Mouse (Mus musculus) erythroblast, embryonic 14.5 days (primary cell): ENCODE measurements around the gene Hesx1. TPM values are rescaled to one million over a fixed set of nuclear protein-coding genes. Genes with fewer than 3 reads are reported as not detected.
"Not testable (repeated sequence)": the region's sequence is repeated elsewhere in the genome, so short reads cannot be mapped to it uniquely, and the experiment has no call there.

Experiments used
- H3K27me3 ChIP-seq: 2 replicates; pipeline ENCODE4 v1.6.1; 2012; ENCODE audit warnings: inconsistent platforms; ENCODE audit not compliant: control insufficient read depth
- H3K36me3 ChIP-seq: 2 replicates; pipeline ENCODE4 v1.6.1; 2012; ENCODE audit warnings: mild to moderate bottlenecking, inconsistent platforms; ENCODE audit not compliant: control insufficient read depth
- H3K4me1 ChIP-seq: 2 replicates; pipeline ENCODE4 v1.6.1; 2012; ENCODE audit warnings: inconsistent platforms; ENCODE audit not compliant: control insufficient read depth
- H3K4me3 ChIP-seq: replicated peaks from 2 replicates; pipeline ENCODE3; 2012; ENCODE audit warnings: moderate library complexity, mild to moderate bottlenecking, inconsistent platforms
- H3K9me3 ChIP-seq: 2 replicates; pipeline ENCODE4 v1.6.1; 2012; ENCODE audit warnings: low read length, inconsistent platforms, mixed read lengths; ENCODE audit not compliant: control insufficient read depth
- GATA1 ChIP-seq: IDR thresholded peaks from 2 replicates; pipeline ENCODE4 v1.6.1; 2012; ENCODE audit warnings: low read length, inconsistent platforms, mixed read lengths
- TAL1 ChIP-seq: IDR thresholded peaks from 3 replicates; pipeline ENCODE4 v1.6.1; 2012; ENCODE audit warnings: low read length, inconsistent platforms, mixed read lengths
- polyA plus RNA-seq: library from polyadenylated mRNA; stranded (reverse); fragments of >175 nt; gene quantifications from 2 replicates; pipeline ENCODE4 v1.2.3, GENCODE M21; 2012

Gene Hesx1
- polyA plus RNA-seq, result 0.46 and 0.77 TPM in 2 replicates

GRCm38 (mm10) chr14:26994211-26994741 is at the start of gene Hesx1:
Hesx1 (plus strand) TSS chr14:26994416.
- Histone ChIP-seq H3K36me3 (no peaks in the 10 kb centered on the region), H3K9me3 (no peaks in the 10 kb centered on the region), H3K4me3 (peak within 1 kb of the TSS; percentile 28), H3K27me3 (no peaks in the 10 kb centered on the region), H3K4me1 (peaks cover 11% of the 10 kb centered on the region)
- TF ChIP-seq TAL1 (no peak), GATA1 (no peak)

GRCm38 (mm10) chr14:26956139-26956538 is 38.1 kb upstream of the Hesx1 start:
- H3K4me3 ChIP-seq, H3K27me3 ChIP-seq, H3K4me1 ChIP-seq, H3K36me3 ChIP-seq, H3K9me3 ChIP-seq: not testable (repeated sequence)

GRCm38 (mm10) chr14:26960518-26960917 is 33.7 kb upstream of the Hesx1 start:
- H3K9me3 ChIP-seq, result no peaks in the 10 kb centered on the region
- H3K4me3 ChIP-seq, result no peak overlapping the region
- no peaks in the 10 kb centered on the region for H3K27me3 ChIP-seq
- H3K4me1 ChIP-seq, result no peaks in the 10 kb centered on the region
- TF ChIP-seq GATA1 (no peak), TAL1 (no peak)
- H3K36me3 ChIP-seq, result no peaks in the 10 kb centered on the region

- Histone ChIP-seq H3K4me3 (peak overlapping the region; percentile 80), H3K9me3 (no peaks in the 10 kb centered on the region)
Measured at GRCm38 (mm10) chr14:26969164-26969563, 25.1 kb upstream of the Hesx1 start.

GRCm38 (mm10) chr14:26969856-26970407 is 24.3 kb upstream of the Hesx1 start:
- H3K4me1 ChIP-seq, result peaks cover 19% of the 10 kb centered on the region
- H3K36me3 ChIP-seq, result no peaks in the 10 kb centered on the region
- TF ChIP-seq TAL1, result no peak
- no peak for TF ChIP-seq GATA1
- no peaks in the 10 kb centered on the region for H3K9me3 ChIP-seq
- H3K4me3 ChIP-seq, result peak overlapping the region; percentile 80
- H3K27me3 ChIP-seq, result peaks cover 46% of the 10 kb centered on the region

More at GRCm38 (mm10) chr14:26969164-26969563, 25.1 kb upstream of the Hesx1 start:
- H3K27me3 ChIP-seq, result peaks cover 46% of the 10 kb centered on the region
- no peaks in the 10 kb centered on the region for H3K36me3 ChIP-seq
- TF ChIP-seq TAL1 (no peak), GATA1 (no peak)
- H3K4me1 ChIP-seq, result peaks cover 19% of the 10 kb centered on the region

GRCm38 (mm10) chr14:26970439-26970932 is 23.7 kb upstream of the Hesx1 start:
- H3K27me3 ChIP-seq, result peaks cover 46% of the 10 kb centered on the region
- TF ChIP-seq GATA1 (no peak), TAL1 (no peak)
- H3K4me1 ChIP-seq, result peaks cover 19% of the 10 kb centered on the region
- no peaks in the 10 kb centered on the region for H3K9me3 ChIP-seq
- H3K4me3 ChIP-seq, result peak overlapping the region; percentile 80
- no peaks in the 10 kb centered on the region for H3K36me3 ChIP-seq

GRCm38 (mm10) chr14:26971106-26971789 is 23.0 kb upstream of the Hesx1 start, which contains the start of gene Appl1:
Appl1 (minus strand) TSS chr14:26971232.
- Histone ChIP-seq H3K36me3 (no peaks in the 10 kb centered on the region), H3K4me1 (peaks cover 19% of the 10 kb centered on the region), H3K4me3 (peak within 1 kb of the TSS; percentile 80), H3K27me3 (peaks cover 46% of the 10 kb centered on the region), H3K9me3 (no peaks in the 10 kb centered on the region)
- TF ChIP-seq GATA1 (no peak), TAL1 (no peak)

GRCm38 (mm10) chr14:26973089-26973488 is 21.1 kb upstream of the Hesx1 start:
- Histone ChIP-seq H3K27me3 (peaks cover 43% of the 10 kb centered on the region), H3K4me1 (peaks cover 19% of the 10 kb centered on the region), H3K4me3 (no peak overlapping the region), H3K9me3 (no peaks in the 10 kb centered on the region), H3K36me3 (no peaks in the 10 kb centered on the region)
- no peak for TF ChIP-seq GATA1

GRCm38 (mm10) chr14:26975490-26975889 is 18.7 kb upstream of the Hesx1 start:
- no peaks in the 10 kb centered on the region for H3K36me3 ChIP-seq
- TF ChIP-seq TAL1, result no peak
- TF ChIP-seq GATA1, result no peak
- H3K27me3 ChIP-seq, result peaks cover 21% of the 10 kb centered on the region
- peaks cover 8% of the 10 kb centered on the region for H3K4me1 ChIP-seq
- H3K4me3 ChIP-seq, result no peak overlapping the region
- H3K9me3 ChIP-seq, result no peaks in the 10 kb centered on the region
